Comparison of ENCODE assay signal across 10 mouse cellular contexts in genomic region chr5:130059413-130060328, GRCm38 (mm10). TPM values are rescaled to one million over a fixed set of nuclear protein-coding genes. Genes with fewer than 3 reads are reported as not detected.
DNase-seq lines count a peak whose midpoint lies in the region; ATAC-seq and TF ChIP-seq lines count a peak whose summit lies in the region.
"Had no signal": no experiment of that assay in that cellular context is flagged by ENCODE, and none has a peak within 500 bp of the region (broad histone marks: within the 10 kb centered on the region; RNA-seq: fewer than 3 reads in every experiment).

No protein-coding gene starts in this region.

- no peak for TF ChIP-seq EP300 in lung, postnatal 0 days (IDR thresholded peaks at IDR 0.05)

- no peak overlapping the region for H3K4me2 ChIP-seq in lung, postnatal 0 days (replicated peaks; ENCODE audit: low read depth, low read length)
- H3K4me2 ChIP-seq in intestine, embryonic 15.5 days (replicated peaks) = no peak overlapping the region
- no peak overlapping the region for H3K4me2 ChIP-seq in stomach, embryonic 15.5 days

- H3K27ac ChIP-seq in lung, postnatal 0 days (ENCODE audit: low read length) = no peak overlapping the region
- H3K27ac ChIP-seq in intestine, embryonic 15.5 days = peak overlapping the region; percentile 49; the same call in 1 of the 2 replicates
- peak overlapping the region; percentile 61 for H3K27ac ChIP-seq in stomach, embryonic 15.5 days

- TF ChIP-seq CTCF in lung, postnatal 0 days (IDR thresholded peaks at IDR 0.05) = no peak

- 0 out of 2 replicates have a peak, but pooled peaks cover 3% of the 10 kb centered on the region for H3K36me3 ChIP-seq in lung, postnatal 0 days (ENCODE audit: insufficient read depth, low read length)
- H3K36me3 ChIP-seq in intestine, embryonic 15.5 days = no peaks in the 10 kb centered on the region
- peaks cover 4% of the 10 kb centered on the region for H3K36me3 ChIP-seq in stomach, embryonic 15.5 days

- H3K9ac ChIP-seq in lung, postnatal 0 days (replicated peaks; ENCODE audit: low read depth) = no peak overlapping the region
- H3K9ac ChIP-seq in intestine, embryonic 15.5 days = no peak overlapping the region
- no peak overlapping the region for H3K9ac ChIP-seq in stomach, embryonic 15.5 days

- ATAC-seq in lung, postnatal 0 days = peak; percentile 49
- peak; percentile 57; the same call in 1 of the 2 replicates for ATAC-seq in intestine, embryonic 15.5 days
- peak; percentile 47; the same call in 1 of the 2 replicates for ATAC-seq in stomach, embryonic 15.5 days (ENCODE audit: insufficient read depth, low FRiP score, low read depth)

- no peaks in the 10 kb centered on the region for H3K9me3 ChIP-seq in lung, postnatal 0 days (ENCODE audit: low read length)
- H3K9me3 ChIP-seq in intestine, embryonic 15.5 days = no peaks in the 10 kb centered on the region
- no peaks in the 10 kb centered on the region for H3K9me3 ChIP-seq in stomach, embryonic 15.5 days

- H3K4me1 ChIP-seq in lung, postnatal 0 days (ENCODE audit: insufficient read depth, low read depth, low read length) = no peaks in the 10 kb centered on the region
- 0 out of 2 replicates have a peak, but pooled peaks cover 2% of the 10 kb centered on the region for H3K4me1 ChIP-seq in intestine, embryonic 15.5 days (replicated peaks)
- peaks cover 10% of the 10 kb centered on the region for H3K4me1 ChIP-seq in stomach, embryonic 15.5 days

- H3K27me3 ChIP-seq in lung, postnatal 0 days (replicated peaks; ENCODE audit: insufficient read depth, low read length) = no peaks in the 10 kb centered on the region
- no peaks in the 10 kb centered on the region for H3K27me3 ChIP-seq in intestine, embryonic 15.5 days (replicated peaks)
- no peaks in the 10 kb centered on the region for H3K27me3 ChIP-seq in stomach, embryonic 15.5 days (replicated peaks)

- H3K4me3 ChIP-seq in lung, postnatal 0 days (ENCODE audit: low read depth, low read length) = no peak overlapping the region
- no peak overlapping the region for H3K4me3 ChIP-seq in intestine, embryonic 15.5 days (replicated peaks)
- no peak overlapping the region for H3K4me3 ChIP-seq in stomach, embryonic 15.5 days (replicated peaks)

- peak; percentile 16 for DNase-seq in embryo, embryonic 10.5 days (ENCODE audit: low spot score)
- no peak for DNase-seq in embryo, embryonic 11 days
- DNase-seq in lung, postnatal 0 days (ENCODE audit: low spot score) = no peak
- DNase-seq in lung, postnatal 14 days = no peak
- no peak for DNase-seq in testis, postnatal 14 days (ENCODE audit: low spot score)
- no peak for DNase-seq in adrenal gland, postnatal 14 days
- DNase-seq: B cell, adult 2 months; spleen, adult 18-20 months had no signal

- 67% methylated on average over 12 of the region's 12 CpGs for WGBS in lung, postnatal 0 days
- 65% methylated on average over 12 of the region's 12 CpGs for WGBS in intestine, embryonic 15.5 days
- WGBS in stomach, embryonic 15.5 days = 66% methylated on average over 12 of the region's 12 CpGs

RNA-seq across cellular contexts. Expression of gene Tpst1, which starts 13.5 kb away (rescaled TPM):
- polyA plus RNA-seq in lung, postnatal 0 days (2015; fragmentation: Nextera tagmentation; extraction: Ambion mirVana) = 31.5 and 36.9 TPM in 2 replicates
- polyA plus RNA-seq in intestine, embryonic 15.5 days (2015; fragmentation: Nextera tagmentation; extraction: Ambion mirVana) = 53.4 and 59.8 TPM in 2 replicates
- 70.1 and 77.3 TPM in 2 replicates for polyA plus RNA-seq in stomach, embryonic 15.5 days (2015; fragmentation: Nextera tagmentation; extraction: Ambion mirVana)
- 32.5 and 35.5 TPM in 2 replicates for total RNA-seq in adrenal gland, postnatal 14 days (2021)

RNA-seq across cellular contexts. Expression of gene Crcp, which starts 30.6 kb away (rescaled TPM):
- polyA plus RNA-seq in lung, postnatal 0 days (2015; fragmentation: Nextera tagmentation; extraction: Ambion mirVana) = 31.0 and 31.5 TPM in 2 replicates
- 34.1 and 38.7 TPM in 2 replicates for polyA plus RNA-seq in intestine, embryonic 15.5 days (2015; fragmentation: Nextera tagmentation; extraction: Ambion mirVana)
- 31.6 and 33.1 TPM in 2 replicates for polyA plus RNA-seq in stomach, embryonic 15.5 days (2015; fragmentation: Nextera tagmentation; extraction: Ambion mirVana)
- total RNA-seq in adrenal gland, postnatal 14 days (2021) = 35.9 and 38.6 TPM in 2 replicates

RNA-seq across cellular contexts. Expression of gene Asl, which starts 30.6 kb away (rescaled TPM):
- polyA plus RNA-seq in lung, postnatal 0 days (2015; fragmentation: Nextera tagmentation; extraction: Ambion mirVana) = 27.3 and 29.7 TPM in 2 replicates
- 51.4 and 65.0 TPM in 2 replicates for polyA plus RNA-seq in intestine, embryonic 15.5 days (2015; fragmentation: Nextera tagmentation; extraction: Ambion mirVana)
- 49.1 and 50.1 TPM in 2 replicates for polyA plus RNA-seq in stomach, embryonic 15.5 days (2015; fragmentation: Nextera tagmentation; extraction: Ambion mirVana)
- 131 and 168 TPM in 2 replicates for total RNA-seq in adrenal gland, postnatal 14 days (2021)

RNA-seq across cellular contexts. Expression of gene Gusb, which starts 56.8 kb away (rescaled TPM):
- polyA plus RNA-seq in lung, postnatal 0 days (2015; fragmentation: Nextera tagmentation; extraction: Ambion mirVana) = 49.0 and 50.0 TPM in 2 replicates
- 88.8 and 95.7 TPM in 2 replicates for polyA plus RNA-seq in intestine, embryonic 15.5 days (2015; fragmentation: Nextera tagmentation; extraction: Ambion mirVana)
- 68.3 and 76.5 TPM in 2 replicates for polyA plus RNA-seq in stomach, embryonic 15.5 days (2015; fragmentation: Nextera tagmentation; extraction: Ambion mirVana)
- total RNA-seq in adrenal gland, postnatal 14 days (2021) = 40.0 and 41.2 TPM in 2 replicates
